Mouse (Mus musculus): ENCODE data around the gene Kif16b. TPM values are rescaled to one million over a fixed set of nuclear protein-coding genes. Genes with fewer than 3 reads are reported as not detected.

The Kif16b gene
- polyA plus RNA-seq, 1 experiment from 2014 or later: 3.7 TPM

DNA sequence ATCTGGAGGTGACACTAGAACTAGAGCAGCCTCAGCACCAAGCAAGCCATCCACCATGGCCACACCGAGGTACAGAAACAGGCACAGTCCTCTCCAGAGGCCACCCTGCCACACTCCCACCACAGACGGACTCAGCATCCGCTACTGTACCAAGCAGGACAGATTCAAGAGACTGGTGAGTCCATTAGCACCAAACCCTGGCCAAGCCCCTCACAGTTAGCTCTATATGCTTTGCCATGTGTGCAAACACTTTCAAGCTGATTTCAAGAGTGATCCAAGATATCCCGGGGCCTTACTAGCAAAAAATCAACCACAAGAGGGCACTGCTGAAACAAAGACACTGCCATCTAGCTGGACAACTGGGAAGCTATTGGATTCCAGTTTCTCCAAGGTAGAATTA lies 41.9 kb downstream of the Kif16b start:
- Histone ChIP-seq H3K4me3 (no peak overlapping the region), H3K4me2 (replicated peaks) (no peak overlapping the region), H3K27me3 (no peaks in the 10 kb centered on the region), H3K9ac (replicated peaks) (no peak overlapping the region), H3K27ac (replicated peaks) (no peak overlapping the region), H3K4me1 (no peaks in the 10 kb centered on the region), H3K9me3 (no peaks in the 10 kb centered on the region), H3K36me3 (no peaks in the 10 kb centered on the region)
- 56% methylated on average over 4 of the region's 4 CpGs for WGBS
- peak; percentile 60 for ATAC-seq (replicated peaks)

DNA sequence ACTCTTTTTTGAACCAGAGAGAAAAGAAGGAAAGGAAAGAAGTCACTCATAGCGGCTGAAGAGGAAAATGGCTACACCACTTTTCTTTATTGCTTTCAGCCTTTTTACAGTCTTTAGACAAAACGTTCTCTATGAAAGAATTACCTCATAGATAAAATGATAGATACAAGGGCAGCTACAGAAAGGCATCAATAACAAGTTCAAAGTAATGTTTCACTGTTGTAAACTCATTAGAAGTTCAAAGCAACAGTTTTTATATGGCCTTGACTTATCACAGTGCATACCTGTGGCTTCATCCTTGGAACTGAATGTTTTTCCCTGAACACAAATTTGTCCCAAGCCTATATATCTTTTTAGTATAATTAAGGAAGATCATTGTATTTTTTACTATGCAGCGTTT lies 62.6 kb downstream of the Kif16b start:
- Histone ChIP-seq H3K9me3 (no peaks in the 10 kb centered on the region), H3K4me3 (no peak overlapping the region), H3K9ac (replicated peaks) (no peak overlapping the region), H3K27me3 (no peaks in the 10 kb centered on the region), H3K27ac (replicated peaks) (no peak overlapping the region), H3K4me2 (replicated peaks) (no peak overlapping the region), H3K4me1 (0 out of 2 replicates have a peak, but pooled peaks cover 3% of the 10 kb centered on the region), H3K36me3 (no peaks in the 10 kb centered on the region)
- ATAC-seq (replicated peaks): no peak
- WGBS: 43% methylated on average over 3 of the region's 3 CpGs

DNA sequence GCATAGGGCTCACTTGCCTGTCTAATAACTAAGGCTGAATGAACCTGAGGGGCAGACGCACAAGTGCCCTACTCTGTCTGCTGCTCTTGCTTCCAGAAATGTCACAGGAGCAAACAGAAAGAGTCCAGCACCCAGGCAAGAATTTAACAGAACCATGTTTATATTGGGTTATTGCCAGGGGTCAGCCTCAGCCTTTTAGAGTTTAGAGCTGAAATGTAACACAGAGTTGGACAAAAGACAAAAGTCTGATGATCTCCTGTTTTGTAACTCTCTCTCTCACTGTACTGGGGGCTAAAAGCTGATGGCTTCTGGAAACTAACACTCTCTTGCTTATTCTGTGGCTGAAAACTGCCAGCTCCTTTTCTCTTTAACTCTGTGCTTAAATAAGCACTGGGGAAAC lies 63.2 kb downstream of the Kif16b start:
- Histone ChIP-seq H3K9ac (replicated peaks) (no peak overlapping the region), H3K4me2 (replicated peaks) (no peak overlapping the region), H3K4me1 (0 out of 2 replicates have a peak, but pooled peaks cover 3% of the 10 kb centered on the region), H3K4me3 (no peak overlapping the region), H3K36me3 (no peaks in the 10 kb centered on the region), H3K27me3 (no peaks in the 10 kb centered on the region), H3K27ac (replicated peaks) (no peak overlapping the region), H3K9me3 (no peaks in the 10 kb centered on the region)
- WGBS: 42% methylated on average over 1 of the region's 1 CpGs
- ATAC-seq (replicated peaks): no peak

DNA sequence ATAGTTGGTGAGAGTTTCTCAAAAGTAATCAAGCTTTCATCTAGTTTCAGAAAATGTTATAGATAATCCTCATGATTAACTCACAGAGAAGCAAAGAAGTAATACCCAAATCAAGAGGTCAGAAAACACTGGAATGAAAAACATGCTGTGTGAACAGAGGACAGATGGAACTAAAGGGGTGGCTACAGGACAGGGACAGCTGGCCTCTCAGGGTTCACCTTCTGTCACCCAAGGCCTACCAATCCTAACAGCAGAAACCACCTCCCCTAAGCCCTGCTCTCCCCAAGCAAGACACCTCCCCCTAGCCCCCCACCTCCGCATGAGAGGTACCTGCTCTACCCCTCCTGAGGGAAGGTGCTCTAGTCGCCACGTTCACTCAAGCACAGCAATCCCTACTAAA lies 66.6 kb downstream of the Kif16b start:
- Histone ChIP-seq H3K9ac (replicated peaks) (no peak overlapping the region), H3K27me3 (no peaks in the 10 kb centered on the region), H3K4me1 (0 out of 2 replicates have a peak, but pooled peaks cover 3% of the 10 kb centered on the region), H3K27ac (replicated peaks) (no peak overlapping the region), H3K9me3 (no peaks in the 10 kb centered on the region), H3K4me2 (replicated peaks) (no peak overlapping the region), H3K4me3 (no peak overlapping the region), H3K36me3 (no peaks in the 10 kb centered on the region)
- no peak for ATAC-seq (replicated peaks)
- 95% methylated on average over 3 of the region's 3 CpGs for WGBS

DNA sequence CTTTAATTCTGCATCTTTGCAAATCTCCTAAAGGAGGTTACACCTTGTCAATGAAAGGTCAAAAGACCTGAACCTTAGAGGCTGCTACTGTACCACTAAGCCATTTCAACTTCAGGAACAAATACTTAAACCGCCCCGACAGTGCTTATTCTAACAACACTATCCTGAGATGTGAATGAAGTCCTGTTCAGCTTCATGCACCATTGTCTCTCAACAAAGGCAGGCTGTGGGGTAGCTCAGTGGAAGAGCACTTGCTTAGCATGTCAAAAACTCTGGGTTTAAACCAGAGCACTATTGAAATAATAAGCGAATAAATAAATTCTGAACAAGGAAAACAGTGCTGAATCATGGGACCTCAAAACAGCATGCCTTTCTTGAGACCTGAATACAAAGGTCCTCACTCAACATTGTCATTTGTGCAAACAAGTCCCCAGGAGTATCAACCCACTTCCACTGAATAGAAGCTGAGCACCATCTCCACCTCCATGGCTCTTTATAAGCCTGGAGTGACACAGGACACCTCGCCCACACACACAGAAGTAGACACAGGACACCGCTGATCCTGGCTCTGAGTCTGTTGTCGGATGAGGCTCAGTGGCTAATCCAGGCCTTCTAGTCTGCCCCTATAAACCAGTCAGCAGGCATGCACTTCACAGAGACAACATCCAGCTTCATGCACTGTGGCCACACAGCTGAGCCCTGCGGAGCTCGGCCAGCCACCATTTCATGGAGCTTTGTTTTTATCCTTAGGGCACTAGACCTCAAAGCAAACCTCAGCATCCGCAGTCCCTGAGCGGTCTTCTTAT lies 68.5 kb downstream of the Kif16b start:
- 44% methylated on average over 10 of the region's 10 CpGs for WGBS
- ATAC-seq (replicated peaks): no peak
- H3K9ac ChIP-seq (replicated peaks): no peak overlapping the region

DNA sequence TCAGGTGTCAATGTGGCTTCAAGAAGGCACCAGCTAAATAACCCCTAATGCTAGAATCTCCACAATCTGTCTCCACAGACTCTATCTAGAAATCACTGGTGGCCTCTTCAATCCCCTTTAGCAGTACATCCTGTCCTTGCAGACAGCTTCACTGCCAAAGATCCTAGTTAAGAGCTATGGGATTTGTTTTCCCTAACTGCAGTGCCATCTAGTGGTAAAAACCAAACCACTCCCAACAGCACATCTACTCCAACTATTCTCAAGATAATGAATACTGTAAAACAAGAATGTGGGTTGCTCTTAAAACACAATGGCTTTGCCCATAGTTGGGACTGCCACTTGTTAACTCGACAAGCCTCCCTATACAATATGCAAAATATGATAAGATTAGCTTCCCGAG lies 88.3 kb downstream of the Kif16b start:
- WGBS: 34% methylated on average over 2 of the region's 2 CpGs
- H3K36me3 ChIP-seq: no peaks in the 10 kb centered on the region
- no peak overlapping the region for H3K9ac ChIP-seq (replicated peaks)
- H3K9me3 ChIP-seq: no peaks in the 10 kb centered on the region
- H3K27ac ChIP-seq (replicated peaks): no peak overlapping the region
- H3K4me3 ChIP-seq: no peak overlapping the region
- no peak overlapping the region for H3K4me2 ChIP-seq (replicated peaks)
- H3K4me1 ChIP-seq: peaks cover 3% of the 10 kb centered on the region; the same call in 1 of the 2 replicates
- ATAC-seq (replicated peaks): peak; percentile 91
- no peaks in the 10 kb centered on the region for H3K27me3 ChIP-seq

More for the DNA sequence above, 68.5 kb downstream of the Kif16b start:
- Histone ChIP-seq H3K27ac (replicated peaks) (no peak overlapping the region), H3K4me1 (no peaks in the 10 kb centered on the region), H3K27me3 (no peaks in the 10 kb centered on the region), H3K4me3 (no peak overlapping the region), H3K36me3 (no peaks in the 10 kb centered on the region), H3K9me3 (no peaks in the 10 kb centered on the region), H3K4me2 (replicated peaks) (no peak overlapping the region)

DNA sequence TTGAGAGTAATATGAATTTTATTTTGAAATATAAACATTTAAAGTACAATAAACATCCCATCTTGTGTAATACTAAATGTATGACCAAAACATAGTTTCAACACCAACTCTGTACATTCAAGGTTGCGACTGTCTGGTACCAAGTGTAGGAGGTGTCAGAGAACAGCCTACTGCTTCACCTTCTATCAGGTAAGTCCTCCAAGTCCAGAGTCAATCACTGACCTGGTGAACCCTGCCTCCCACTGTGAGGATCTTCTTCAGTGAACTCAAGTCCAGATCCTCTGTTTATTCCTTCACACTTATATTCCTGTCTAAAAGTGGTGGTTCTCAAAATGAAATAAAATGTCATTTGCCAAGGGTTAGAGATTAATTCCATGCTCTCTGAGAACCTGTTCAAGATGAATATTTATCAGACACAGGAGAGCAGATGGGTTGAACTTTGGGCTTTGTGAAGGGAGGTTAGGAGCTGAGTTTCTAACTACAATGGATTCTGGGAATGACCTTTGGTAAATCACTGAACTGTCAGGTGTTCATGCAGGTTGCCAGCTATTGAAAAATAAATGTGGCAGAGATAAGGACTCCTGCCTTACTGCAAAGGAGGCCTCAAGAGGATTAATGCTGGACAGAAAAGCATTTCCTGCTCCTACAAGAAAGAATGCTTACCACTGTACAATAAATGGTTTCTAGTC lies 97.4 kb downstream of the Kif16b start:
- Histone ChIP-seq H3K4me2 (replicated peaks) (no peak overlapping the region), H3K27me3 (no peaks in the 10 kb centered on the region), H3K4me3 (no peak overlapping the region), H3K27ac (replicated peaks) (no peak overlapping the region), H3K9ac (replicated peaks) (no peak overlapping the region), H3K36me3 (no peaks in the 10 kb centered on the region), H3K9me3 (no peaks in the 10 kb centered on the region), H3K4me1 (no peaks in the 10 kb centered on the region)
- ATAC-seq (replicated peaks): no peak
- 93% methylated on average over 1 of the region's 1 CpGs for WGBS

DNA sequence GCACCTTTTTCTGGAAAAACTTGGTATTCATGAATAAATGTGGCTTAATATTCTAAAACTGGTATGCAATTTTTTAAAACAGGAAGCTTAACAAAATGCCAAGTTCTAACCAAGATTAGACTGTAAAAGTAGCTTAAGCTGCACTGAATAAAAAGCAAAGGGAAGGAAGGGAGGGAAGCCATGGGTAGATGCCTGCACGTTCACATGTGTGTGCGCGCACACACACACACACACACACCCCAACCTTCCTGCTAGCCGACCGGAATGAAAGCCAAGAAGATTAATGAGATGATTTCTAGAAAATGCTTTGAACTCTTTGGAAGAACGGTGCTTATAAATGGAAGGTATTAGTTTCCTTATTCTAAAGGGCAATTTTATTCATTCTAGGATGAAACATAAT lies 104.0 kb downstream of the Kif16b start:
- no peak for ATAC-seq (replicated peaks)
- Histone ChIP-seq H3K9ac (replicated peaks) (no peak overlapping the region), H3K36me3 (no peaks in the 10 kb centered on the region), H3K4me2 (replicated peaks) (no peak overlapping the region), H3K27me3 (no peaks in the 10 kb centered on the region), H3K27ac (replicated peaks) (no peak overlapping the region), H3K9me3 (no peaks in the 10 kb centered on the region), H3K4me1 (no peaks in the 10 kb centered on the region), H3K4me3 (no peak overlapping the region)
- 52% methylated on average over 6 of the region's 6 CpGs for WGBS

DNA sequence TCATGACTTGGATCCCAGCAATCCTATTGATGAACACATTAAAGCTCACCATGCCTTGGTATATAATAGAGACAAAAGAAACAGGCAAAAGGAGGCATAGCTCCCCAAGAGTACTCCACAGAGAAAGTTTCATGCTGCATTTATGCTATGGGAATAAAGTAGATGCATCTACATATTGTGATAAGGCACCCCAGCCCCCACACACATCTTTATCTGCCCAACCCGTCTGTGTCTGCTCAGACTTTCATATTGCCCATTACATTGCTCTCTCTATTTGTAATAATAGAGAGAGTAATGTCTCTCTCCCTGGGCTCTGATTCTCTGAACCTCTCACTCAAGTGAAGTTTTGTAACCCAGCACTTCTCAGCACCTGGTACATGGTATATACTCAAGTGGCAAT lies 126.0 kb downstream of the Kif16b start:
- ATAC-seq (replicated peaks): no peak
- H3K27me3 ChIP-seq: no peaks in the 10 kb centered on the region
- no peaks in the 10 kb centered on the region for H3K9me3 ChIP-seq
- no peak overlapping the region for H3K9ac ChIP-seq (replicated peaks)
- H3K4me3 ChIP-seq: no peak overlapping the region
- H3K27ac ChIP-seq (replicated peaks): no peak overlapping the region
- H3K36me3 ChIP-seq: no peaks in the 10 kb centered on the region
- no peaks in the 10 kb centered on the region for H3K4me1 ChIP-seq
- 61% methylated on average over 1 of the region's 1 CpGs for WGBS
- H3K4me2 ChIP-seq (replicated peaks): no peak overlapping the region

DNA sequence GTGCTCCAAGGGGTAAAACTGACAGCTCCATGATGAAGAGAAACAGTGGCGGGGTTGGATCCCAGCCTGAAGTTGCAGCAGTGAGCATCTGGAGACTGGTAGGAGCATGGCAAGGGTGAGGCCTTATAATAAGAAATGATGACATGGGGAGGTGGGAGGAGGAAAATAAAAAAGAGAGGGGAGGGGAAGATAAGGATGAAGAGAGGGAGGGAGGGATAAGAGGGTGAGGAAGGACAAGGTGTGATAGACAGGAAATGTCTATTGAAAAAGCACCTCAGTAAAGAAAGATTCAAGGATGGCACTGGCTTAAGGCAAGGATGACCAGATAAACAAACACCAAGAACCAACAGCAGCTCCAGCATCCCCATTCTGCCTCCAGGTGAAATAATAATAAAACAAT lies 126.6 kb downstream of the Kif16b start:
- Histone ChIP-seq H3K9me3 (no peaks in the 10 kb centered on the region), H3K4me1 (no peaks in the 10 kb centered on the region), H3K4me3 (no peak overlapping the region), H3K27me3 (no peaks in the 10 kb centered on the region), H3K4me2 (replicated peaks) (no peak overlapping the region), H3K9ac (replicated peaks) (no peak overlapping the region), H3K27ac (replicated peaks) (no peak overlapping the region), H3K36me3 (no peaks in the 10 kb centered on the region)
- ATAC-seq (replicated peaks): no peak
- 95% methylated on average over 1 of the region's 1 CpGs for WGBS

DNA sequence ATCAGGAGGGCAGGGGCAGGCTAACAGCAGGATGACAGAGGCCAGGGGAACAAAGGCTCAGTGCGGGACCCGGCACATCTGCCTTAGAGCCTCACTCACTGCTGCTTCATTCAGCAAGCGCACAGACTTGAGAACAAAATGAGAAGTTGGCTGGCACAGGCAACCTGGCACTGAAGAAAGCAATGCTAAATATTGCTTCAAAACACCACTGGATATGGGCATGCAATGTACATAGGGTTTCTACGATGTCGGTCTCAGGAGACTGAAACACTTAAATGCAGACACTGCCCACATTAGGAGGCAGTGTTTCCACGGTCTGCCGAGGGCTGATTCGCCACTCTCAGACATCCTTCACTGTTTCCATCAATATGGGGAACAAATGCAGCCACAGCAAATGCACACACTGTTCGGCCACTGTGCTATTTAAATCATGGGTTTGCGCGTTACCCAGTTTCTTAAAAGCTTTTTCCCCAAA lies 131.6 kb downstream of the Kif16b start:
- H3K9ac ChIP-seq (replicated peaks): no peak overlapping the region
- H3K4me1 ChIP-seq: no peaks in the 10 kb centered on the region
- no peaks in the 10 kb centered on the region for H3K9me3 ChIP-seq
- no peaks in the 10 kb centered on the region for H3K27me3 ChIP-seq
- ATAC-seq (replicated peaks): no peak
- H3K4me3 ChIP-seq: no peak overlapping the region
- WGBS: 74% methylated on average over 11 of the region's 11 CpGs
- H3K27ac ChIP-seq (replicated peaks): no peak overlapping the region
- no peak overlapping the region for H3K4me2 ChIP-seq (replicated peaks)
- no peaks in the 10 kb centered on the region for H3K36me3 ChIP-seq

DNA sequence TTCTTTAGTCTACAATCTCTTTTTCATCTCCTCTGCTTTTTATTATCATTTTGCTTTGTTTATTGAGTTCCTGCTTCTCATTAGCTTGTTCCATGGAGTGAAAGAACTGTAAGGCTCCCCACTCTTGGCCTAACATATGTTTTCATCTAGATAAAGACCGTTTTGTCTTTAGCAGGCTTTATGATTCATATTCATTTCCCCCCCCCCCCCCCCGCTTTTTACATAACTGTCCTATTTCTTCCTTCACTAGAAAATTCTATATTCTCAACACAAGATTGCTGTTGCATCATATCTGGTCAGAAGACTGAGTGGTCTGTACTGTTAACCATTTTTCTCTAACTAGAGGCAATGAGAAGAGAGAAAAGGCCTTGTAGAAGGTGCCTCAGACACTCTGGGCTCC lies 137.1 kb downstream of the Kif16b start:
- Histone ChIP-seq H3K4me2 (replicated peaks) (no peak overlapping the region), H3K4me3 (no peak overlapping the region), H3K27me3 (no peaks in the 10 kb centered on the region), H3K36me3 (no peaks in the 10 kb centered on the region), H3K27ac (replicated peaks) (no peak overlapping the region), H3K4me1 (no peaks in the 10 kb centered on the region), H3K9ac (replicated peaks) (no peak overlapping the region), H3K9me3 (no peaks in the 10 kb centered on the region)
- 82% methylated on average over 2 of the region's 2 CpGs for WGBS
- ATAC-seq (replicated peaks): no peak
